8 mouse cellular contexts compared by ENCODE assay signal in genomic region chr17:29436871-29437534, GRCm38 (mm10). TPM values are rescaled to one million over a fixed set of nuclear protein-coding genes. Genes with fewer than 3 reads are reported as not detected.
DNase-seq lines count a peak whose midpoint lies in the region; ATAC-seq lines count a peak whose summit lies in the region.

No protein-coding gene starts in this region.

- no peaks in the 10 kb centered on the region for H3K36me3 ChIP-seq in macrophage (ENCODE audit: inconsistent target)

- peak; percentile 92 for DNase-seq in adrenal gland, adult 2 months
- DNase-seq in gastrocnemius, adult 8-10 months (ENCODE audit: low spot score in 2 of 2), result peak; percentile 46 to 70
- peak; percentile 94 for DNase-seq in induced T-regulatory cell, adult 2 months (ENCODE audit: low read depth)
- DNase-seq in left cerebral cortex, adult 8-10 months (ENCODE audit: low spot score in 2 of 2), result peak; percentile 56 to 69
- peak; percentile 63 to 72 for DNase-seq in right cerebral cortex, adult 2 months (ENCODE audit: low spot score in 2 of 2)
- peak; percentile 77 for DNase-seq in yolk sac, embryonic 10.5 days (ENCODE audit: low spot score)

- 5% methylated on average over 34 of the region's 36 CpGs for WGBS in macrophage (ENCODE audit: missing documents)

- H3K27ac ChIP-seq in macrophage, result peak overlapping the region; percentile 95

- peaks cover 23% of the 10 kb centered on the region for H3K79me2 ChIP-seq in macrophage (ENCODE audit: inconsistent target)

- H3K4me3 ChIP-seq in macrophage (ENCODE audit: inconsistent target), result peak overlapping the region; percentile 45

- peak; percentile 68 for ATAC-seq in common myeloid progenitor, adult 5-6 weeks (replicated peaks; ENCODE audit: low read depth, poor library complexity, severe bottlenecking)

RNA-seq across cellular contexts. Expression of gene Pim1, which starts 53.5 kb away (rescaled TPM):
- 100 to 1,000 TPM; 120 to 124 TPM for total RNA-seq in adrenal gland, adult 2 months (2021)
- polyA plus RNA-seq in adrenal gland, adult 2 months (2012; rRNA removed), result 150 and 153 TPM in 2 replicates
- total RNA-seq in common myeloid progenitor, adult 5-6 weeks (2017), result 205 and 249 TPM in 2 replicates
- 10 to 100 TPM in 2 of 4 experiments, 1 to 10 TPM in 2; 8.6 to 18.9 (median 11.3) TPM for total RNA-seq in gastrocnemius, adult 8-10 months (2022)
- 1 to 10 TPM; 4.3 to 6.0 (median 5.1) TPM for total RNA-seq in left cerebral cortex, adult 8-10 months (2022)
- total RNA-seq in macrophage (2018; cell fraction: chromatin; rRNA removed), result 1,000 to 10,000 TPM in 6 of 26 experiments, 100 to 1,000 TPM in 19, 10 to 100 TPM in 1; 95.1 to 1,355 (median 578) TPM
- total RNA-seq in macrophage (2018; cell fraction: cytosol; rRNA removed), result 1,000 to 10,000 TPM in 3 of 26 experiments, 100 to 1,000 TPM in 21, 10 to 100 TPM in 2; 64.1 to 1,333 (median 331) TPM
- 1,000 to 10,000 TPM in 10 of 26 experiments, 100 to 1,000 TPM in 15, 10 to 100 TPM in 1; 94.8 to 1,462 (median 879) TPM for total RNA-seq in macrophage (2018; cell fraction: nucleus; rRNA removed)
- polyA plus RNA-seq in macrophage (2018), result 30.0 to 53.7 TPM (median 48.6 TPM) in 3 replicates

Comparison
In these comparisons a context has a peak if more than half of its experiments do, and no peak if none do; other contexts are left out.
1. Peak in every context shown above with its lines: DNase-seq, ATAC-seq, H3K4me3 ChIP-seq and H3K27ac ChIP-seq.
2. RNA of gene Pim1, which starts 53.5 kb away (total RNA-seq): 205 to 249 TPM in common myeloid progenitor, adult 5-6 weeks and 120 to 124 TPM in adrenal gland, adult 2 months; 8.6 to 18.9 TPM in gastrocnemius, adult 8-10 months and 4.3 to 6.0 TPM in left cerebral cortex, adult 8-10 months; every median in the first group is over 4 times any median in the second.